8 mouse cellular contexts compared by ENCODE assay signal in the genomic region with DNA sequence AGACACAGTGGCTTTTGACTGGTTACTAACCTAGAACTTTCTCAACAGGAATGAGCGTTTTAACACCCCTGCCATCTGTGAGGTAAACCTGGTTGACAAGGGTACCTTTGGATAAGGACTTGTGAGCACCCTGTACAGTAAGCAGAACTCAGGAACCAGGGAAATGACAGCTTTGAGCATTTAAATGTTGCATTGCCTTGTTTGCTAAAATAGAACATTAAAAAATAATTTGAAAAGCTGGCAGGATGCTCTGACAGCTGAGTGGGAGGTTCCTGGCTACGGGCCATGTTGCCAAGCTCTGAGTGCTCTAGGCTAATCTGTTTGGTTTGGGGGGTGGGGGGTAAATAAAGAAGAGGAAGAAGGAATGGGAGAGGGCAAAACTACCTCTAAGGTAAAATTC.
DNase-seq lines count a peak whose midpoint lies in the region; ATAC-seq and TF ChIP-seq lines count a peak whose summit lies in the region.

No protein-coding gene starts in this region.

- no peaks in the 10 kb centered on the region for H3K36me3 ChIP-seq in lung, embryonic 14.5 days (ENCODE audit: insufficient read depth)
- peaks cover 8% of the 10 kb centered on the region; the same call in 1 of the 2 replicates for H3K36me3 ChIP-seq in heart, embryonic 10.5 days

- no peak for TF ChIP-seq POLR2A in lung, adult 2 months (IDR thresholded peaks at IDR 0.05; ENCODE audit: borderline replicate concordance, extremely low read depth, low read depth, low read length)

- 0 out of 2 replicates have a peak, but pooled peaks cover 10% of the 10 kb centered on the region for H3K4me1 ChIP-seq in lung, embryonic 14.5 days (ENCODE audit: insufficient read depth)
- no peaks in the 10 kb centered on the region; the same call in 1 of the 2 replicates for H3K4me1 ChIP-seq in lung, adult 2 months (ENCODE audit: control insufficient read depth, insufficient read depth, low read length)
- peaks cover 14% of the 10 kb centered on the region; the same call in 1 of the 2 replicates for H3K4me1 ChIP-seq in heart, embryonic 10.5 days

- intact Hi-C loops in gastrocnemius, postnatal 36 days (cut with DNase I), result loop anchor here (5.0 to 10.0 kb wide), 2 partner anchors 86 to 171 kb away; no protein-coding TSS in a partner anchor

- 23% methylated on average over 2 of the region's 2 CpGs for WGBS in lung, embryonic 14.5 days
- WGBS in lung, adult 2 months, result 28% methylated on average over 2 of the region's 2 CpGs
- 56% methylated on average over 2 of the region's 2 CpGs for WGBS in heart, embryonic 10.5 days

- peaks cover 6% of the 10 kb centered on the region; the same call in 1 of the 2 replicates for H3K9me3 ChIP-seq in lung, embryonic 14.5 days (ENCODE audit: low read depth, low read length)
- no peaks in the 10 kb centered on the region; the same call in 1 of the 2 replicates for H3K9me3 ChIP-seq in heart, embryonic 10.5 days

- H3K27me3 ChIP-seq in lung, embryonic 14.5 days (ENCODE audit: insufficient read depth, low read length), result no peaks in the 10 kb centered on the region
- H3K27me3 ChIP-seq in heart, embryonic 10.5 days (ENCODE audit: insufficient read depth, poor library complexity, severe bottlenecking), result no peaks in the 10 kb centered on the region

- H3K27ac ChIP-seq in lung, embryonic 14.5 days (ENCODE audit: low read depth), result no peak overlapping the region
- H3K27ac ChIP-seq in heart, embryonic 10.5 days, result no peak overlapping the region

- 0 out of 2 replicates have a peak overlapping the region, but pooled peaks have one; percentile 4 for H3K4me3 ChIP-seq in lung, embryonic 14.5 days (ENCODE audit: low read depth, low read length)
- no peak overlapping the region for H3K4me3 ChIP-seq in lung, adult 2 months (replicated peaks; ENCODE audit: extremely low read depth, low read depth, low read length)
- no peak overlapping the region for H3K4me3 ChIP-seq in heart, embryonic 10.5 days

- TF ChIP-seq CTCF in lung, embryonic 14.5 days (IDR thresholded peaks at IDR 0.05; ENCODE audit: low read depth), result no peak
- no peak for TF ChIP-seq CTCF in lung, adult 2 months (IDR thresholded peaks at IDR 0.05; ENCODE audit: insufficient read depth, low read length)

- no peak overlapping the region for H3K9ac ChIP-seq in lung, embryonic 14.5 days

- peak overlapping the region; percentile 46 for H3K4me2 ChIP-seq in lung, embryonic 14.5 days

- ATAC-seq in lung, embryonic 14.5 days (ENCODE audit: insufficient read depth), result peak; percentile 48; the same call in 1 of the 2 replicates

- peak; percentile 45 for DNase-seq in adrenal gland, postnatal 14 days
- DNase-seq in adrenal gland, adult 8-10 months, result no peak
- DNase-seq in lung, embryonic 14.5 days, result peak; percentile 79
- DNase-seq in lung, adult 2 months, result no peak
- DNase-seq in layer of hippocampus, adult 8-10 months (ENCODE audit: low spot score in 2 of 2), result peak; percentile 64 to 80
- DNase-seq in naive thymus-derived CD4-positive, alpha-beta T cell, adult 2 months (ENCODE audit: low read depth), result peak; percentile 55
- no peak for DNase-seq in gastrocnemius, postnatal 36 days
- DNase-seq in heart, embryonic 10.5 days (ENCODE audit: low spot score), result no peak

Comparison
In these comparisons a context has a peak if more than half of its experiments do, and no peak if none do; other contexts are left out.
1. DNase-seq: peak in adrenal gland, postnatal 14 days (single experiment), lung, embryonic 14.5 days (single experiment), layer of hippocampus, adult 8-10 months (2 of 2) and naive thymus-derived CD4-positive, alpha-beta T cell, adult 2 months (single experiment); none in adrenal gland, adult 8-10 months (single experiment), lung, adult 2 months (single experiment), gastrocnemius, postnatal 36 days (0 of 2) and heart, embryonic 10.5 days (single experiment).